Mouse (Mus musculus) bone marrow, adult 2 months (tissue): ENCODE measurements around the gene Peak1. TPM values are rescaled to one million over a fixed set of nuclear protein-coding genes. Genes with fewer than 3 reads are reported as not detected.

ENCODE experiments used
- H3K27ac ChIP-seq: fragments of 200-500 bp; 2 replicates; pipeline ENCODE4 v1.5.1; 2012; ENCODE audit warnings: low read depth, mild to moderate bottlenecking, control low read depth, inconsistent platforms, low read length; ENCODE audit not compliant: control insufficient read depth, poor library complexity, insufficient read depth
- H3K4me1 ChIP-seq: fragments of 200-500 bp; 2 replicates; pipeline ENCODE4 v1.6.1; 2011; ENCODE audit warnings: low read length; ENCODE audit not compliant: control insufficient read depth, insufficient read depth
- H3K4me3 ChIP-seq: fragments of 200-500 bp; replicated peaks from 2 replicates; pipeline ENCODE3; 2011; ENCODE audit warnings: mild to moderate bottlenecking, low read depth, low read length, control low read depth; ENCODE audit not compliant: control insufficient read depth
- CTCF ChIP-seq: fragments of 200-500 bp; IDR thresholded peaks from 2 replicates; pipeline ENCODE4 v1.5.1; 2011; ENCODE audit warnings: low read length, control low read depth; ENCODE audit not compliant: control insufficient read depth, insufficient read depth
- POLR2A ChIP-seq: fragments of 200-500 bp; IDR thresholded peaks from 2 replicates; pipeline ENCODE4 v1.6.1; 2011; ENCODE audit warnings: low read depth, mild to moderate bottlenecking, control low read depth, low read length, borderline replicate concordance; ENCODE audit not compliant: control insufficient read depth
- WGBS: fragments of 180-500 bp; shearing (Covaris S2); methylation state at CpG from one replicate; pipeline ENCODE4 v1.1.7; 2018; 5-methylcytosine and 5-hydroxymethylcytosine counted together
- polyA plus RNA-seq: library from polyadenylated mRNA; stranded (reverse); fragments of >200 nt; gene quantifications from 2 replicates; pipeline ENCODE4 v1.2.4, GENCODE M21; 2011; ENCODE audit warnings: low replicate concordance; ENCODE audit not compliant: missing spikeins, insufficient read depth, insufficient read length

Peak1 gene
- polyA plus RNA-seq, 1 experiment, result 7.4 TPM

GRCm38 (mm10) chr9:56166161-56166560 is 251.7 kb downstream of the Peak1 start:
- TF ChIP-seq CTCF (no peak), POLR2A (no peak)
- peaks cover 2% of the 10 kb centered on the region for H3K4me1 ChIP-seq
- WGBS, result 15% methylated on average over 5 of the region's 5 CpGs
- H3K4me3 ChIP-seq, result no peak overlapping the region
- H3K27ac ChIP-seq, result no peak overlapping the region

- WGBS, result 79% methylated on average over 6 of the region's 6 CpGs
- TF ChIP-seq CTCF, result no peak
- no peak within 1 kb of the TSS for H3K27ac ChIP-seq
- H3K4me3 ChIP-seq, result no peak within 1 kb of the TSS
- peaks cover 2% of the 10 kb centered on the region for H3K4me1 ChIP-seq
These were observed 252.5 kb downstream of the Peak1 start, which contains the start of gene Tspan3 for GRCm38 (mm10) chr9:56165377-56165776. Gene Tspan3 (minus strand): TSS chr9:56165477.

GRCm38 (mm10) chr9:56160341-56161141 is 257.3 kb downstream of the Peak1 start:
- Histone ChIP-seq H3K4me3 (peak overlapping the region; percentile 67), H3K27ac (no peak overlapping the region), H3K4me1 (no peaks in the 10 kb centered on the region)
- TF ChIP-seq CTCF (no peak), POLR2A (no peak)
- 1% methylated on average over 80 of the region's 82 CpGs for WGBS

GRCm38 (mm10) chr9:56159456-56159855 is 258.4 kb downstream of the Peak1 start:
- Histone ChIP-seq H3K27ac (no peak overlapping the region), H3K4me3 (no peak overlapping the region), H3K4me1 (no peaks in the 10 kb centered on the region)
- WGBS, result 66% methylated on average over 2 of the region's 2 CpGs
- TF ChIP-seq CTCF, result no peak
- TF ChIP-seq POLR2A, result no peak

- H3K4me3 ChIP-seq, result no peak overlapping the region
- H3K27ac ChIP-seq, result no peak overlapping the region
- no peak for TF ChIP-seq POLR2A
- TF ChIP-seq CTCF, result no peak
- WGBS, result 46% methylated on average over 2 of the region's 2 CpGs
- no peaks in the 10 kb centered on the region for H3K4me1 ChIP-seq
These were observed 259.8 kb downstream of the Peak1 start for GRCm38 (mm10) chr9:56158077-56158476.

GRCm38 (mm10) chr9:56154572-56154971 is 263.3 kb downstream of the Peak1 start:
- Histone ChIP-seq H3K27ac (no peak overlapping the region), H3K4me3 (no peak overlapping the region), H3K4me1 (no peaks in the 10 kb centered on the region)
- TF ChIP-seq POLR2A (no peak), CTCF (no peak)
- 85% methylated on average over 5 of the region's 5 CpGs for WGBS

GRCm38 (mm10) chr9:56152482-56153007 is 265.3 kb downstream of the Peak1 start:
- no peaks in the 10 kb centered on the region for H3K4me1 ChIP-seq
- H3K4me3 ChIP-seq, result no peak overlapping the region
- 56% methylated on average over 4 of the region's 4 CpGs for WGBS
- no peak overlapping the region for H3K27ac ChIP-seq
- TF ChIP-seq CTCF (no peak), POLR2A (no peak)

GRCm38 (mm10) chr9:56151745-56152481 is 266.0 kb downstream of the Peak1 start:
- Histone ChIP-seq H3K4me1 (no peaks in the 10 kb centered on the region), H3K27ac (no peak overlapping the region), H3K4me3 (no peak overlapping the region)
- TF ChIP-seq CTCF, result no peak
- TF ChIP-seq POLR2A, result no peak
- 48% methylated on average over 7 of the region's 7 CpGs for WGBS

Other genes starting within 250 kb of the Peak1 start
- gene Hmg20a, start 542 bp upstream of the Peak1 start, polyA plus RNA-seq, result 12.9 and 15.9 TPM in 2 replicates